Mouse (Mus musculus) monocyte, adult 5-6 weeks (primary cell): ENCODE measurements around the gene Fgf2. TPM values are rescaled to one million over a fixed set of nuclear protein-coding genes. Genes with fewer than 3 reads are reported as not detected.

ENCODE experiments used
- ATAC-seq: fragments of 153-309, 156-312 bp; replicated peaks from 2 replicates; pipeline ENCODE4 v1.8.0; 2017; ENCODE audit warnings: mild to moderate bottlenecking; ENCODE audit not compliant: low TSS enrichment, insufficient number of reproducible peaks, severe bottlenecking, poor library complexity, low FRiP score
- total RNA-seq: library from RNA; stranded (forward); fragments of 200-1000, 200-491, 200-594 nt; gene quantifications from 3 replicates; pipeline ENCODE4 v1.2.3, GENCODE M21; 2017

Fgf2 gene
- total RNA-seq, result 0.10 to 0.19 TPM in 2 of 3 replicates, not detected in the other

GRCm38 (mm10) chr3:37348221-37349165 lies at the start of gene Fgf2:
TSS of gene Fgf2 (plus strand) at chr3:37348346.
- no peak for ATAC-seq

- no peak for ATAC-seq
Observed at GRCm38 (mm10) chr3:37299470-37299869, 48.7 kb upstream of the Fgf2 start.

- peak; percentile 78 for ATAC-seq
Observed at GRCm38 (mm10) chr3:37302685-37303084, 45.5 kb upstream of the Fgf2 start.

- ATAC-seq, result no peak
Observed at GRCm38 (mm10) chr3:37303392-37304139, 44.6 kb upstream of the Fgf2 start.

GRCm38 (mm10) chr3:37311897-37312369 lies 36.2 kb upstream of the Fgf2 start:
- no peak; the same call in 1 of the 2 replicates for ATAC-seq

- peak; percentile 98 for ATAC-seq
Observed at GRCm38 (mm10) chr3:37312370-37312941, 35.7 kb upstream of the Fgf2 start, which contains the start of the genes Bbs12 and Cetn4. TSS of gene Bbs12 (plus strand) at chr3:37312554. TSS of gene Cetn4 (minus strand) at chr3:37312708.

GRCm38 (mm10) chr3:37313371-37313770 lies 34.8 kb upstream of the Fgf2 start:
- ATAC-seq, result peak; percentile 42; the same call in 1 of the 2 replicates

GRCm38 (mm10) chr3:37316233-37316632 lies 31.9 kb upstream of the Fgf2 start:
- ATAC-seq, result no peak

- ATAC-seq, result peak; percentile 40; the same call in 1 of the 2 replicates
Observed at GRCm38 (mm10) chr3:37324310-37324709, 23.8 kb upstream of the Fgf2 start.

GRCm38 (mm10) chr3:37325317-37326112 lies 22.6 kb upstream of the Fgf2 start:
- ATAC-seq, result no peak

GRCm38 (mm10) chr3:37326627-37327026 lies 21.5 kb upstream of the Fgf2 start:
- no peak for ATAC-seq

- no peak for ATAC-seq
Observed at GRCm38 (mm10) chr3:37328489-37328888, 19.7 kb upstream of the Fgf2 start.

GRCm38 (mm10) chr3:37329963-37330362 lies 18.2 kb upstream of the Fgf2 start:
- no peak for ATAC-seq

- peak; percentile 81 for ATAC-seq
Observed at GRCm38 (mm10) chr3:37331999-37332449, 16.1 kb upstream of the Fgf2 start.

- no peak for ATAC-seq
Observed at GRCm38 (mm10) chr3:37334053-37334452, 14.1 kb upstream of the Fgf2 start.

- ATAC-seq, result no peak
Observed at GRCm38 (mm10) chr3:37341110-37341509, 7.0 kb upstream of the Fgf2 start.

- ATAC-seq, result no peak
Observed at GRCm38 (mm10) chr3:37342811-37343210, 5.3 kb upstream of the Fgf2 start.

GRCm38 (mm10) chr3:37347671-37348070 lies 475 bp upstream of the Fgf2 start:
- ATAC-seq, result no peak
